Mouse (Mus musculus): ENCODE measurements around the gene Auts2.

GRCm38 (mm10) chr5:131449181-131449868 is 1093.8 kb downstream of the Auts2 start:
- TF ChIP-seq CTCF (IDR thresholded peaks at IDR 0.05) (no peak), POLR2A (IDR thresholded peaks at IDR 0.05; ENCODE audit: insufficient read depth, low read depth, low read length) (no peak), EP300 (IDR thresholded peaks at IDR 0.05; ENCODE audit: insufficient read depth, low read depth, low read length) (no peak)

Data from heart, adult 2 months (tissue).